Mouse (Mus musculus) lung, embryonic 16.5 days (tissue): ENCODE data around the gene Tbcd. TPM values are rescaled to one million over a fixed set of nuclear protein-coding genes. Genes with fewer than 3 reads are reported as not detected.

Source experiments
- ATAC-seq: fragments of 200-750 bp; cut with Nextera tagmentation; 2 replicates; pipeline ENCODE4 v1.8.0; 2017; ENCODE audit warnings: low read depth, mild to moderate bottlenecking, moderate library complexity
- H3K27ac ChIP-seq: fragments of 300-500 bp; sonication (generic); 2 replicates; pipeline ENCODE4 v1.5.1; 2014; ENCODE audit warnings: mild to moderate bottlenecking, control low read depth, low read length
- H3K27me3 ChIP-seq: fragments of 300-500 bp; sonication (generic); 2 replicates; pipeline ENCODE4 v1.6.1; 2014; ENCODE audit warnings: low read depth, low read length, mixed read lengths; ENCODE audit not compliant: control insufficient read depth, insufficient read depth
- H3K36me3 ChIP-seq: fragments of 300-500 bp; sonication (generic); 2 replicates; pipeline ENCODE4 v1.6.1; 2014; ENCODE audit warnings: low read length; ENCODE audit not compliant: control insufficient read depth, insufficient read depth
- H3K4me1 ChIP-seq: fragments of 300-500 bp; sonication (generic); replicated peaks from 2 replicates; pipeline ENCODE4 v1.6.1; 2014; ENCODE audit warnings: low read length, mixed read lengths; ENCODE audit not compliant: control insufficient read depth, insufficient read depth
- H3K4me2 ChIP-seq: fragments of 300-500 bp; sonication (generic); 2 replicates; pipeline ENCODE4 v1.6.1; 2014; ENCODE audit warnings: low read depth, low read length, control low read depth
- H3K4me3 ChIP-seq: fragments of 300-500 bp; sonication (generic); 2 replicates; pipeline ENCODE4 v1.5.1; 2014; ENCODE audit warnings: mild to moderate bottlenecking, low read length, control low read depth
- H3K9ac ChIP-seq: fragments of 300-500 bp; sonication (generic); 2 replicates; pipeline ENCODE4 v1.6.1; 2014; ENCODE audit warnings: low read length, control low read depth
- H3K9me3 ChIP-seq: fragments of 300-500 bp; sonication (generic); 2 replicates; pipeline ENCODE4 v1.6.1; 2016; ENCODE audit warnings: low read length; ENCODE audit not compliant: control insufficient read depth
- WGBS: fragments of 180-500 bp; shearing (Covaris S2); extraction: QIAGEN DNeasy Blood & Tissue Kit; methylation state at CpG from one replicate; pipeline ENCODE4 v1.1.7; 2014; 5-methylcytosine and 5-hydroxymethylcytosine counted together
- polyA plus RNA-seq: library from polyadenylated mRNA; unstranded; fragments of >200 nt; fragmentation: Nextera tagmentation; extraction: Ambion mirVana; gene quantifications from 2 replicates; pipeline ENCODE4 v1.2.1, GENCODE M21; 2015

Tbcd gene
- 31.6 and 35.6 TPM in 2 replicates for polyA plus RNA-seq

DNA sequence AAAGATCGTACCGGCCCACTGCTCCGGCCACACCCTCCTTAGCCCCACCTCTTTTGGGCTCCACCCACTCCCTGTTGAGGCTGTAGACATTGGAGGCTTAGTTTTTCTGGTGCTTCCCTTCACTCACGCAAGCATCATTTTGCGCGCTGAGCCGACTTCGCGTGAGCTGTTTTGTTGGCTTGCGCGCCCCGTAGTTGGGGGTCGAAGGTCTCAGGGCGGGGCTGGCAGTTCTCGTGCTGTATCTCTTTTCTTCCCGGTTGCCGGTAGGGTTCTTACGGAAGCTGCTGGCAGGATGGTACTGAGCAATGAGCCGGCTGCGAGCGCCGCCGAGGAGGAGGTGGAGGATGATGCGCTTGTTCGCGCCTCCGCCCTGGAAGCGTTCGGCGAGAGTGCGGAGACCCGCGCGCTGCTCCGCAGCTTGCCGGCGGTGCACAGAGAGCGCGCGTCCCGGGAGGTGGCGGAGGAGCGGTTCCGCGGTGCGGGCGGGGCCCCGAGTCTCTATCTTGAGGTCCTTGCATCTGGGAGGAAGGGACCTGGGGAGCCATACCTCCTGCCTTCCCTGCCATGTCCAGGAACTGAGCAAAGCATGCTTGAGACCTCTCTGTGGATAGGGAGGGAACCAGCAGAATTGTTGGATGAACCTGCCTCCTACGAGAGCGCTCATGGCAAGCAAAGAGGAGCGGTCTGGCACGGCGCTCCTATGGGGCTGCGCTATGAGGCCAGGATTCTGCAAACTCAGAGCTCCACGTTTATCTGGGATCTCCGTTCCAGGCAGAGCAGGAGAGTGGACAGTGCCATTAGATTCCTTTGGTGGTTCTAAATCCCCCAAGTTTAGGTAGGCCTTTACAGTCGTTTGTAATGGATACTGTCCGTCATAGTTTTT, at the start of gene Tbcd:
Gene Tbcd, plus strand, starts transcription at position 197 of the 883 bp plus-strand sequence.
- peak within 1 kb of the TSS; percentile 74 for H3K4me2 ChIP-seq
- H3K9me3 ChIP-seq = no peaks in the 10 kb centered on the region
- H3K9ac ChIP-seq = peak within 1 kb of the TSS; percentile 77
- H3K36me3 ChIP-seq = 0 out of 2 replicates have a peak, but pooled peaks cover 2% of the 10 kb centered on the region
- H3K4me1 ChIP-seq = peaks cover 5% of the 10 kb centered on the region
- H3K27ac ChIP-seq = peak within 1 kb of the TSS; percentile 15; the same call in 1 of the 2 replicates
- H3K27me3 ChIP-seq = no peaks in the 10 kb centered on the region
- H3K4me3 ChIP-seq = peak within 1 kb of the TSS; percentile 87
- under 1% methylated on average over 58 of the region's 58 CpGs for WGBS
- ATAC-seq = peak; percentile 98

DNA sequence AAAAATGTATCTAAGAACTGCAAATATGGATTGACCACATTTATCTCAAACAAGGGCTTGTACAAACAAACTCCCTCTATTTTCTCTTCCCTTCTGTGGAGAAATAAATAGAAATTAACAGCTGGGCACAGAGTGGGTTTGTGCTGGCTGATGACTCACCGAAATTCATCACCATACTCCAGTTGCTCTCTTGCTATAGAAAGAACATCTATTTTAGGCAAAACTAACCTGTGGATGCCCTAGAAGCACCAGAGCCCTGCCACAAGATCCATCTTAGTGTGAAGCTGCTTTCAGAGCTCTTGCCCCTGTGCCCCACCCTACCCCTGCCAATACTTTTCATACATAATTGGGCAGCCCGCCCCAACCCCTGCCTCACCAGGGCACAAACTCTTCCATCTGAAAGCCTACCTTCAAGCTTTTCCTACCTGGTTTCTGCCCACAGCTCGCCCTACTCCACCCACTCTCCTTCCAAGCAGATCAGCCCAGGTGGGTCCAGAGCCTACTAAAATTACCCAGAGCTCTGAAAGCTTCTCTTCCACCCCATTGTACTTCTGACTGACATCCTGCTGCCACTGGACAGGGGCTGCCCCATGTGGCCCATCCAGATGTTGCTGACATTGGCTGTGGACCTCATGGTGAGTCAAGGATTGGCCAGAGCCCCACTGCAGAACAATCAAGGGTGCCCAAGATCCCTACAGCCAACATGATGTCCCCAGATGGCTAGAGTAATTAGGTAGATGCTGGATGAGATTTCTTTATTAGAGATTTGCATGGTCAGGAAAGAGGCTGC, 44.2 kb upstream of the Tbcd start:
- no peaks in the 10 kb centered on the region for H3K4me1 ChIP-seq
- no peak for ATAC-seq
- H3K9me3 ChIP-seq = no peaks in the 10 kb centered on the region
- no peaks in the 10 kb centered on the region for H3K36me3 ChIP-seq
- 60% methylated on average over 3 of the region's 3 CpGs for WGBS
- no peaks in the 10 kb centered on the region for H3K27me3 ChIP-seq
- H3K4me3 ChIP-seq = no peak overlapping the region
- no peak overlapping the region for H3K4me2 ChIP-seq
- no peak overlapping the region for H3K27ac ChIP-seq
- no peak overlapping the region for H3K9ac ChIP-seq

DNA sequence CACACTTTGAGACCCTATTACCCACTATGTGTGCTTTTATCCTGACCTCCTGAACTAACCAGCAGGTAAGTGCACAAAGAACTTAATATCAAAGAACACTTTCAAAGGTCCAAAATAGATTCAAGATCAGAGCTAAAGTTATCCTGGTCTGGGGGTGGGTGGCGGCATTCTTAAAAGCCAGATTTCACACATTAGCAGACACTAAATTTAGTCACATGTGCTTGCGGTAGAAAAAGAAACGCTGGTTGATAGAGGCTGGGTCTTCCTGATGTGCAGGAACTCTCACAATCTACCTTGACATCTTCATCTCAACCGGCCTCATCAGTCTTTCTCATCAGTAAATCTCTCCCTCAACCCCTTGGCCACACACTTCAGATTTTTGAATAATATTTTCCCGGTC, 37.0 kb upstream of the Tbcd start:
- no peak overlapping the region for H3K27ac ChIP-seq
- WGBS = 70% methylated on average over 5 of the region's 5 CpGs
- no peak for ATAC-seq
- no peaks in the 10 kb centered on the region for H3K4me1 ChIP-seq
- H3K36me3 ChIP-seq = no peaks in the 10 kb centered on the region
- no peak overlapping the region for H3K4me3 ChIP-seq
- H3K4me2 ChIP-seq = no peak overlapping the region
- no peak overlapping the region for H3K9ac ChIP-seq
- H3K27me3 ChIP-seq = no peaks in the 10 kb centered on the region
- no peaks in the 10 kb centered on the region for H3K9me3 ChIP-seq

DNA sequence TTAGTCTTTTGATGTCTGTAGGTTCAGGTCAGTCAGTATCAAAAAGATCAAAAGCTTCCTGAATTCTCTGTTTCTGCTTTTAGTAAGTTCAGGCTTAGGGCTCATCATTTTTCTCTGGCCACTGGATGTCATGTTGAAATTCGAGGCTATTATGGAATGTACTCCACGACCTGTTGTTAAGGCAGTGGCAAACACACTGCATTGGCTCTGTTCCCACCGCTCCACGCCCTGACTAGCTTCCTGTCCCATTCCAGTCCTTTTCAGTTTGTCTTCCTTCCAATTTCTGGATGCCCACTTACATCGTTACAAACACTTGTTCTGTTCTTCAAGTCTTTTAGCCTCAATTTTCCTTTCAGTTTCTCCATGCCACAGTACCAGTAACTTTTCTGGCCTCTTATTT, 36.4 kb upstream of the Tbcd start:
- H3K9me3 ChIP-seq = no peaks in the 10 kb centered on the region
- H3K4me3 ChIP-seq = no peak overlapping the region
- H3K27me3 ChIP-seq = no peaks in the 10 kb centered on the region
- H3K4me1 ChIP-seq = peaks cover under 1% of the 10 kb centered on the region; the same call in 1 of the 2 replicates
- no peak overlapping the region for H3K9ac ChIP-seq
- no peak overlapping the region for H3K4me2 ChIP-seq
- no peak for ATAC-seq
- 27% methylated on average over 5 of the region's 5 CpGs for whole genome bisulfite sequencing
- H3K36me3 ChIP-seq = no peaks in the 10 kb centered on the region
- no peak overlapping the region for H3K27ac ChIP-seq

DNA sequence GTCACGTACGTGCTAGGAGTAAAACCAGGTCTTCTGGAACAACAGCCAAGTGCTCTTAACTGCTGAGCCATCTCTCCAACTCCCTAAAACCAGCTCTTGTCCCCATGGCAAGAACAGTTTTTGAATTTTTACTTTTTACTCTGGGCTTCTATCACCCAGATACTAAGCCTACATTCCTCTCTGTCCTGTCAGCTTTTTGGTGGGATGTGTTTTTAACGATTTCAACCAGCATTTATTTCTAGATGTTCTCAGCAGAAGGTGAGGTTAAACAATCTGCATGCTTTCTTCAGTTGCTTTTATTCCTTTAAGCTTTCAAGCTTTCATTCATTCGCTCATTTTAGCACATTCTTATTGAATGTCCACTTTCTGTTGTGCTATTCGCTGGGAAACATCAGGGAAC, 33.8 kb upstream of the Tbcd start:
- Histone ChIP-seq H3K4me3 (no peak overlapping the region), H3K4me1 (peaks cover 10% of the 10 kb centered on the region), H3K4me2 (no peak overlapping the region), H3K9ac (no peak overlapping the region), H3K36me3 (no peaks in the 10 kb centered on the region), H3K27me3 (no peaks in the 10 kb centered on the region), H3K9me3 (no peaks in the 10 kb centered on the region), H3K27ac (no peak overlapping the region)
- 76% methylated on average over 5 of the region's 5 CpGs for WGBS
- no peak for ATAC-seq

DNA sequence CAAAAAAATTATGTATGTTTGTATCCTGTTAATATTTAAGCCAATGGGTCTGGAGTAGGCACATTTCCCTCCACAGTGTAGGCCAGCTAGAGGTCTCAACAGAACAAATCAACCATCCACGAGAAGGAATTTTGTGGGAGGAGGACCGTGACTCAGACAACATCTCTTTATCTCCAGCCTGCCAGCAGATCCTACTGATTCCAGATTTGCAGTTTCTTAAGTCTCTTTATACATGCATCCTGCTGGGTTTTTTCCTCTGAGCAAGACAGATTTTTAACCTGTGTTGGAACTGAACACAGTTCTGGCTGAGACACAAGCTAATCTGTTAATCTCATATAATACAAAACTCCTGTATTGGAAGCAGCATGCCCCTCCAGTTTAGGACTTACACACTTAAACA, 32.8 kb upstream of the Tbcd start:
- no peak overlapping the region for H3K4me3 ChIP-seq
- no peak for ATAC-seq
- 62% methylated on average over 2 of the region's 2 CpGs for WGBS
- no peaks in the 10 kb centered on the region for H3K36me3 ChIP-seq
- H3K4me2 ChIP-seq = no peak overlapping the region
- peaks cover 10% of the 10 kb centered on the region for H3K4me1 ChIP-seq
- no peak overlapping the region for H3K27ac ChIP-seq
- no peaks in the 10 kb centered on the region for H3K27me3 ChIP-seq
- H3K9ac ChIP-seq = no peak overlapping the region
- H3K9me3 ChIP-seq = no peaks in the 10 kb centered on the region

DNA sequence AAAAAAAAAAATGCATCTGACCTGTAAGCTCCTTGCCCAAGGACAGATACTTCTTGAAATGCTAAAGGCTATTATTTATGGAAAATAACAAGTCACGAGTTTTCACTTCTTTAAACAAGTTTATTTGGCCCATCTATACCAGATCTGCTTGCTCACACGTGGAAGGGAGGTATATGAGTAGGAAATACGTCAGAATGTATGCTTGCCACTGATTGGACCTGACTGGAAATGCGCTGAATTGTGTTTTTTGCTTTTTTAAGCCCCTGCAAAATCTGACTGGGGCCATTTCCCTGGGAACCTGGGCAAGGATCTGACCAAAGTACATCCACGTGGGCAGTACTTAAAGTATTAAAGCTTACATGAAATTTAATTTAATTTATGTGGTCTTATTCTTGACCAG, 31.4 kb upstream of the Tbcd start:
- Histone ChIP-seq H3K4me2 (peak overlapping the region; percentile 90), H3K9ac (peak overlapping the region; percentile 66), H3K27ac (no peak overlapping the region), H3K4me1 (peaks cover 10% of the 10 kb centered on the region), H3K36me3 (no peaks in the 10 kb centered on the region), H3K4me3 (peak overlapping the region; percentile 82), H3K27me3 (no peaks in the 10 kb centered on the region), H3K9me3 (no peaks in the 10 kb centered on the region)
- ATAC-seq = no peak
- WGBS = 48% methylated on average over 5 of the region's 5 CpGs

DNA sequence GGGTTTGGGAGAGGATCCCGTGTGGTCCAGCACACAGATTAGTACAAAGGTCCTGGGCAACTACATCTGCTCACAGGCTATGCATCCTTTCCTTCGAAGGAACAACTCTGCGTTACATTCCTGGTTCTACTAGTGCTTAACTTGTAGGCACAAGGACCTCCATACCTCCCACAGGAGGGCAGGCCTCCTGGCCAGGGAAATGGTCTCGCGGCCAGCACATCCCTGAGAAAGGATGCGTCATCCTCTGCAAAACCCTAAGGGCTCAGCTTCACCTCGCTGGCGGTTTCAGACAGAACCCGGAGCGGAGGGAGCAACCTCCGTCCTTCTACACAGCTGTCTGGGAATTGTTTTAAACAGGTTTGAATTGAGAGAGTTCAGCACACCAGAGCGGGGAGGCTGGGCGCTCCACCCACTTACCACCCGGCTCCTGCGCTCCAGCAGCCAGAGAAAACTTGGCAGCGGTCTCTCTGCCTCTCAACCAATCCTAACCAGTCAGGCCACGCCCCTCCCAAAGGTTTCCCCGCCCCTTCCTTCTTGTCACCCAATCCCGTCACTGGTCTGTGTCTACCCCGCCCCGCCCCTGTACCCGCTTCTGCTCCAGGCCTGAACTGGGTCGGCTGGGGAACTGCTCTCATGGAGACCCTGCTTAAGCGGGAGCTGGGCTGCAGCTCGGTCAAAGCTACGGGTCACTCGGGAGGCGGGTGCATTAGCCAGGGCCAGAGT, 30.8 kb upstream of the Tbcd start, which contains the start of gene Fn3krp:
Gene Fn3krp, plus strand, starts transcription at position 572 of the 723 bp plus-strand sequence.
- peak within 1 kb of the TSS; percentile 67 for H3K27ac ChIP-seq
- peak within 1 kb of the TSS; percentile 84 for H3K9ac ChIP-seq
- H3K9me3 ChIP-seq = no peaks in the 10 kb centered on the region
- peak within 1 kb of the TSS; percentile 82 for H3K4me3 ChIP-seq
- peak within 1 kb of the TSS; percentile 90 for H3K4me2 ChIP-seq
- peak; percentile 100 for ATAC-seq
- WGBS = under 1% methylated on average over 28 of the region's 28 CpGs
- peaks cover 10% of the 10 kb centered on the region for H3K4me1 ChIP-seq
- H3K36me3 ChIP-seq = no peaks in the 10 kb centered on the region
- no peaks in the 10 kb centered on the region for H3K27me3 ChIP-seq
